26 mouse cellular contexts compared by ENCODE assay signal in the genomic region with DNA sequence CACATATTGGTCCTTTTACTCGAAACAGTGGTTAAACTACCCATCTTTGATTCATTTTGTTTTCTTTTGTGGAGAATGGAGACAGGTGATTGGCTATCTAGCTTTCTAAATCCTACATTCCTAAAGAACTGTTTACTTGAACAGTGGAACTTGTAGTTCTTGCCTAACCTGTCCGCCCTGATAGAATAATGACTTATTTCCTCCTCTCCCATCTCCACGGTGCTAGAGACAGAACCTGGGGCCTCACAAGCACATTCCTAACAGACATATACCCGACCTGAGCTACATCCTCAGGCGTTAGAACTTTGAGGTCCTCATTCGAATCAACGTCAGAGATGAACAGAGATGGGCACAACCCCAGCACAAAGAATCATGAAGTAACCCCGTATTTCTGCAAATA.
"Had no signal": no experiment of that assay in that cellular context is flagged by ENCODE, and none has a peak within 500 bp of the region (broad histone marks: within the 10 kb centered on the region; RNA-seq: fewer than 3 reads in every experiment).

No protein-coding gene starts in this region.

- H3K4me1 ChIP-seq: hindbrain, embryonic 12.5 days; limb, embryonic 10.5 days; limb, embryonic 12.5 days had no signal

- ATAC-seq: hindbrain, embryonic 16.5 days; inflammation-experienced regulatory T-cells, adult 6 months; intestine, embryonic 15.5 days had no signal

- H3K9ac ChIP-seq: heart, embryonic 12.5 days; hindbrain, embryonic 12.5 days; hindbrain, embryonic 14.5 days; intestine, embryonic 15.5 days; limb, embryonic 12.5 days; liver, embryonic 13.5 days had no signal

- H3K36me3 ChIP-seq: hindbrain, embryonic 10.5 days; hindbrain, embryonic 12.5 days; intestine, embryonic 15.5 days; limb, embryonic 10.5 days; limb, embryonic 12.5 days; liver, embryonic 13.5 days had no signal

- H3K4me3 ChIP-seq: gastrocnemius, adult 2 months; heart, embryonic 10.5 days; heart, embryonic 12.5 days; hindbrain, embryonic 10.5 days; hindbrain, embryonic 12.5 days; intestine, embryonic 15.5 days; layer of hippocampus, adult 2 months; left cerebral cortex, adult 2 months; limb, embryonic 10.5 days; limb, embryonic 12.5 days; liver, embryonic 13.5 days had no signal

- H3K27me3 ChIP-seq: heart, embryonic 12.5 days; intestine, embryonic 15.5 days; limb, embryonic 12.5 days had no signal

- H3K4me2 ChIP-seq: heart, embryonic 12.5 days; hindbrain, embryonic 12.5 days; hindbrain, embryonic 14.5 days; intestine, embryonic 15.5 days; limb, embryonic 12.5 days; liver, embryonic 11.5 days; liver, embryonic 13.5 days had no signal

- H3K9me3 ChIP-seq: heart, embryonic 10.5 days; heart, embryonic 12.5 days; hindbrain, embryonic 10.5 days; hindbrain, embryonic 12.5 days; intestine, embryonic 15.5 days; limb, embryonic 10.5 days; limb, embryonic 12.5 days; liver, embryonic 13.5 days had no signal

- DNase-seq: gastrocnemius, adult 2 months; gastrocnemius, postnatal 10 days; gastrocnemius, postnatal 25 days; heart, adult 18-20 months; heart, postnatal 10 days; heart, postnatal 4 days; kidney, adult 18-20 months; kidney, adult 8-10 months; kidney, postnatal 10 days; kidney, postnatal 25 days; kidney, postnatal 4 days; liver; liver, embryonic 13.5 days had no signal

- H3K27ac ChIP-seq: gastrocnemius, adult 2 months; heart, embryonic 10.5 days; hindbrain, embryonic 10.5 days; hindbrain, embryonic 12.5 days; hindbrain, embryonic 14.5 days; intestine, embryonic 15.5 days; layer of hippocampus, adult 2 months; left cerebral cortex, adult 2 months; limb, embryonic 10.5 days; limb, embryonic 12.5 days; liver, embryonic 13.5 days had no signal
